Mouse (Mus musculus) thymus, adult 2 months (tissue): ENCODE data around the gene Optc.

Experiments
- CTCF ChIP-seq: fragments of 200-500 bp; IDR thresholded peaks from 2 replicates; pipeline ENCODE4 v1.5.1; 2012; ENCODE audit warnings: mild to moderate bottlenecking, control low read depth, low read length, moderate library complexity, borderline replicate concordance; ENCODE audit not compliant: control insufficient read depth, poor library complexity, insufficient read depth; ENCODE audit errors: extremely low read depth
- POLR2A ChIP-seq: fragments of 200-500 bp; IDR thresholded peaks from 2 replicates; pipeline ENCODE4 v1.6.1; 2012; ENCODE audit warnings: mild to moderate bottlenecking, low read length, control low read depth, moderate library complexity; ENCODE audit not compliant: control insufficient read depth, poor library complexity, insufficient read depth; ENCODE audit errors: extremely low read depth

DNA sequence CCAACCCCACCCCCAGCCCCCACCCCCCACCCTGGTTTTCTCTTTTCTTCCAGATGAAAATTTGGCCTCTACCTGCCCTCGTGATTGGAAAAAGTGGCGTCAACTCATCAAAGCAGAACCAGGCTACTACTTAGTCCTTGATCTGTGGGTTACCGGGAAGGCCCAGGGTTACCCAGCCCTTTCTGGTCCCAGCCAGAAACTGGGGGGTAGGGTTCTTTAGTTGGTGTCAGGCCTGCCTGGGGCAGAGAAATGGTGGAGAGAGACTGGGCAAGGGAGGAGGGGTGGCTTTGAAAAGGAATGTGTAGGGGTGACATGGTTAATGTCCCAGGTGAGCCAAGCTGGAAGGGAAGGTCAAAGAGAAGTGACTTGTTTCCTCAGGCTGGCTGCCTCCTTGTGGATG is 51.1 kb downstream of the Optc start:
- TF ChIP-seq CTCF (no peak), POLR2A (no peak)
